Mouse (Mus musculus) olfactory bulb, adult 2 months (tissue): ENCODE measurements around the gene Tuba3a. TPM values are rescaled to one million over a fixed set of nuclear protein-coding genes. Genes with fewer than 3 reads are reported as not detected.

ENCODE experiments used
- H3K27ac ChIP-seq: fragments of 200-500 bp; 2 replicates; pipeline ENCODE4 v1.5.1; 2012; ENCODE audit warnings: low read depth, low read length; ENCODE audit not compliant: insufficient read depth
- H3K4me1 ChIP-seq: fragments of 200-500 bp; 2 replicates; pipeline ENCODE4 v1.6.1; 2012; ENCODE audit warnings: low read length; ENCODE audit not compliant: control insufficient read depth, insufficient read depth
- H3K4me3 ChIP-seq: fragments of 200-500 bp; 2 replicates; pipeline ENCODE4 v1.5.1; 2012; ENCODE audit warnings: mild to moderate bottlenecking, low read depth, low read length, moderate library complexity; ENCODE audit not compliant: insufficient read depth
- CTCF ChIP-seq: fragments of 200-500 bp; IDR thresholded peaks from 2 replicates; pipeline ENCODE4 v1.5.1; 2012; ENCODE audit warnings: low read depth, mild to moderate bottlenecking, low read length, moderate library complexity; ENCODE audit not compliant: insufficient read depth
- POLR2A ChIP-seq: fragments of 200-500 bp; IDR thresholded peaks from 2 replicates; pipeline ENCODE4 v1.6.1; 2012; ENCODE audit warnings: mild to moderate bottlenecking, low read depth, low read length, moderate library complexity; ENCODE audit not compliant: insufficient read depth
- WGBS: fragments of 180-500 bp; shearing (Covaris S2); methylation state at CpG from one replicate; pipeline ENCODE4 v1.1.7; 2018; 5-methylcytosine and 5-hydroxymethylcytosine counted together
- polyA plus RNA-seq: library from polyadenylated mRNA; stranded (reverse); fragments of >200 nt; gene quantifications from 2 replicates; pipeline ENCODE4 v1.2.4, GENCODE M21; 2012; ENCODE audit warnings: low replicate concordance; ENCODE audit not compliant: missing spikeins, insufficient read depth, insufficient read length

The Tuba3a gene
- not detected in 2 replicates for polyA plus RNA-seq

DNA sequence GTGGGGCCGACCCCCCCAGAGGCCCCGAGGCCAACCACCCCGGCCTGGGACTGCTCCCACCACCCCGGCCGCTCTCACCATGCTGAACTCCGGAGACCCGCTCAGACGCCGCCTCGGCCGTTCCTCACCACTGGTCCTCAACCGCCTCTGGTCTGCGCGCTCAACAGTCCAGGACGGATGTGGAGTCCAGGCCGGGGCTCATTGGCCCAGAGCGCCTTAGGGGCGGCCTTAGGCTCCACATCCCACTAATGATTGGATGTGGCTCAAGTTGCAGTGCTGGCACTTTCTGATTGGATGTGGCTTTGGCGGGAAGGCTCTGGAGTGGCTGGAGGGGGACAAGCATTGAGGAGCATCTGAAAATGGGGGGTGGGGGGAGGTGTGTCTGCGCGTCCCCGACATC, at the start of gene Tuba3a:
Gene Tuba3a, minus strand, starts transcription at position 153 of the 400 bp plus-strand sequence.
- WGBS = 94% methylated on average over 22 of the region's 22 CpGs
- TF ChIP-seq POLR2A (no peak), CTCF (no peak)
- no peak within 1 kb of the TSS for H3K4me3 ChIP-seq

DNA sequence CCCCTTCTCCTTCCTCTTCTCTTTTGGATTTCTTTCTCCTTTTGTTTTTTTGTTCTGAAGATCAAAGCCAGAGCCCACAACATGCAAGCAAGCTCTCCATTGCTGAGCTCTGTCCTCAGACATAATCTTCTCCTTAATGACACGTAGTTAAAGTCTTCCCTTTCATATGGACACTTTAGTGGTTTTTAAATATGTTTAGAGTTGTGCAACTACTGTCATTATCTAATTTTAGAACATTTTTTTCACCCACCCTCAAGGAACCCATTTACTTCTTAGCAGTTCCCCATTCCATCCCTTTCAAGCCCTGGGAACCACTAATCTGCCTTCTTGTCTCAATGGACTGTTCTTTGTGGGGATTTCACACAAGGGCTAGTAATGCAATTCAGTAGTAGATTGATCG, 48.5 kb upstream of the Tuba3a start:
- 76% methylated on average over 2 of the region's 2 CpGs for WGBS

More for the DNA sequence above, at the start of gene Tuba3a:
- H3K4me1 ChIP-seq = no peaks in the 10 kb centered on the region
- H3K27ac ChIP-seq = no peak within 1 kb of the TSS

DNA sequence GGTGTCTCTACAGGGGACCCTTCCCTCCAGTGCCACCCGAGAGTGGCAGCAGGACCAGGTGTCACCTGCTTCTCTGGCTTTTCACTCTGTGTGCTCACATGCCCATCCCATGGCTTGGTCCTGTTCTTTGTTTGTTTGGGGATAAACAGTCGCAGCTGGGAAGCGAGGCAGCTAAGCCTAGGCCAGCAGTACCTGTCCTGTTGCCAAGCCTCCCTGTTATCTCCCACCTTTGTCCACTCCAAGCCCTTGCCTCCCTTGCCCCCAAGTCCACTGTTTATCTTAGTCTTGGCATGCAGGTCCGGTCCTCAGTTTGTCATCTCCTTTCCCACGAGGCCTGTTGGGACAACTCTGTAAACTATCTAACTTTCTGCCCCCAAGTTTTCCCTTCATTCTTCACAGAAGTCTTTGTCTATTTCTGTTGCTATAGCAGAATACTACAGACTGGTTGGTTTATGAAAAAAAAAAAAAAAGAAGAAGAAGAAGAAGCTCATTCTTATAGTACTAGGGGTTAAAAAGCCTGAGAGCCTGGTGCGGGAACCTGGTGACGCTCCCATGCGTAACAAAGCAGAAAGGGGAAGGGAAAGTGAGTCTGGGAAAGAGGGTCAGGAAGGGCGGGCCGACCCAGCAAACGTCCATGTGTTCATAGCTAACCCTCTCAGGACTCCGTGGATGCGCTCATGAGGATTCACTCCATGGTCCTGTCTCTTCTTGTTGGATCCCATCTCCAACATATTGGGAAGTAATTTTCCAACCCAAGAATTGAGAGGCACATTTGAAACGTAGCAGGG, 47.5 kb upstream of the Tuba3a start:
- no peak for TF ChIP-seq CTCF
- H3K27ac ChIP-seq = no peak overlapping the region
- no peak overlapping the region for H3K4me3 ChIP-seq
- peaks cover 7% of the 10 kb centered on the region; the same call in 1 of the 2 replicates for H3K4me1 ChIP-seq
- 89% methylated on average over 14 of the region's 14 CpGs for WGBS

More for the DNA sequence above, 48.5 kb upstream of the Tuba3a start:
- no peak overlapping the region for H3K4me3 ChIP-seq
- no peak overlapping the region for H3K27ac ChIP-seq
- peaks cover 7% of the 10 kb centered on the region; the same call in 1 of the 2 replicates for H3K4me1 ChIP-seq
- no peak for TF ChIP-seq POLR2A
- no peak for TF ChIP-seq CTCF

DNA sequence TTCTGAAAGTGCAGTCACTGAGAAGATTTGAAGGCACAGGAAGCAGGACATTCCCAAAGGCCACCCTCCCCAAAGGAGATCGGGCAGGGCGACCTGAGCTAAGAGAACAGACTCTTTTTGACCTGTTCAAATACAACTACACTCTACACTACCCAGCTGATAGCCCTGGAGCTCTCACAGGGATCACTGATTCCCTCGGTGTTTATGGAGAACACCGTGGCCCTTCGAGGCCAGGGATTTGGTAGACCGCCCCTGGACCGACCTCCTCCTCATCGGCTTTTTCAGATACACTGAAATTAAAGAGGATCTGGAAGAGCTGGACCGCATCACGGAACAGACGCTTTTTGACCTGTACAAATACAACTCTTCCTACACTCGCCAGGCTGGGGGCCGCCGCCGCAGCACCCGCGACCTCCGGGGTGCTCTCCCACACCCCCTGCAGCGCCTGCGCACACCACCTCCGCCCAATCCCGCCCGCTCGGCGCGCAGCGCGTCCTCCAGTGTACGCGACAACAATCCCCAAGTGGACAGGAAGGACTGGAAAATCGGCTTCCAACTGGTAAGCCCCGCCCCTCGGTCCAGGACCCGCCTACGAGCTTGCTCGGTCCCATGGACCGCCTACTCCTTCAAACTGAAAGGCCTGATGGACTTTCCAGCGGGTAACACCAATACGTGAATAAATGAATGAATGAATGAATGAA, 44.9 kb upstream of the Tuba3a start:
- TF ChIP-seq POLR2A (0 out of 2 replicates have a peak, but pooled peaks have one; percentile 39), CTCF (no peak)
- Histone ChIP-seq H3K4me3 (peak overlapping the region; percentile 48), H3K27ac (no peak overlapping the region), H3K4me1 (peaks cover 7% of the 10 kb centered on the region; the same call in 1 of the 2 replicates)
- WGBS = 2% methylated on average over 39 of the region's 39 CpGs

DNA sequence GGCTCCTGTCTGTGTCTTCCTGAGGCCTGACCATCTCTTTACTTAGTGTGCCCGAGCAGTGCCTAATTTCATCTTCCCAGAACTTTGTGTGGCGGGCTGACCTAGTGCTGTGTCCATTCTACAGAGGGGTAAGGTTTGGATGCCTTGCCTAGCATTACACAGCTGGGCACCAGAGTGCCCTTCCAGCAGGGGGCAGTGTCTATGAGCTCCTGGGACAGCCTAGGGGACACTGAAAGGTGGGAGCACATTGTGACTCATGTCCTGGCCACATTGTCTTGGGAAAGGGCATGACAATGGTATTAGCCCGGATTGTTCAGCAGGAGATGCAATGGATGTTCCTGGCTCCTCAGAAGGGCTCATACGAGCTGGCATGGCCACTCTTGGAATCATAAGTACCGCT, 42.4 kb upstream of the Tuba3a start:
- Histone ChIP-seq H3K27ac (no peak overlapping the region), H3K4me1 (peaks cover 7% of the 10 kb centered on the region; the same call in 1 of the 2 replicates), H3K4me3 (no peak overlapping the region)
- WGBS = 80% methylated on average over 5 of the region's 5 CpGs
- 0 out of 2 replicates have a peak, but pooled peaks have one; percentile 8 for TF ChIP-seq CTCF
- no peak for TF ChIP-seq POLR2A

DNA sequence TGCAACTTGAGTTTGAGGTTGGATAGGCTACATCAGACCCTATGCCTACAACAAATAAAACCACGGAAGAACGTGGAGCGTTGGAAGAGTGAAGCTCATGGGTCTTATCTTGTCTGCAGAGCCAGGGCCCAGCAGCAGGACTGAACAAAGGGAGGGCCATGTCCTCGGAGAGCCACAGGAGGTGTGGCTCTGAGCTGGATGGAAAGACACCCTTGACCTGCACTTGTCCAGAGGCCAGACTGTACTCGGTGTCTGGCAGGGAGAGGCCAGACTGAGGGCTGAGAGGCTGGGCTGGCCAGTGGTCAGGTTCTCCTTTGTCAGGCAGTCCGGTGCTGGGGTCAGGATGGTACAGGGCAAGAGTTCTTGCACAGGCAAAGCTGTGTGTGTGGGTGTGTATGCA, 39.5 kb upstream of the Tuba3a start:
- H3K27ac ChIP-seq = no peak overlapping the region
- 80% methylated on average over 6 of the region's 6 CpGs for WGBS
- H3K4me3 ChIP-seq = no peak overlapping the region
- peaks cover 23% of the 10 kb centered on the region for H3K4me1 ChIP-seq
- TF ChIP-seq CTCF (no peak), POLR2A (no peak)

DNA sequence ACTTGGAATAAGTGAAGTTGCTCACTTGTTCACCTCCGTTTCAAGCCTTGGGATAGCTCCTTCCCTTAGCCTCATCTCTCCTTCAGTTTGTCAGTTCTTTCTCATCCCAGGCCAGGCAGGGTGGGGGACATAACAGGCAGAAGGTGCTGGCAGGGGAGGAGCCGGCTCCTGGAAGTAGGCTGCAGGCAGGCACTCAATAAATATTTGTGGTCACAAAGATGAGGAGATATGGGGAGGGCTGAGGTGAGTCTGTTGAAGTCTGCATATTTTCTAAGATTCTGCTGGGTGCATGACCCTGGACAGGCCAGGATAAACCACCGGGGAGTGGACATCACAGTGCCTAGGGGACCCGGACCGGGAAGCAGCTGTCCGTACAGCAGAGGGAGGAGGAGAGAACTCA, 37.7 kb upstream of the Tuba3a start:
- WGBS = 89% methylated on average over 6 of the region's 6 CpGs
- TF ChIP-seq CTCF (no peak), POLR2A (no peak)
- peaks cover 23% of the 10 kb centered on the region for H3K4me1 ChIP-seq
- no peak overlapping the region for H3K4me3 ChIP-seq
- H3K27ac ChIP-seq = no peak overlapping the region

DNA sequence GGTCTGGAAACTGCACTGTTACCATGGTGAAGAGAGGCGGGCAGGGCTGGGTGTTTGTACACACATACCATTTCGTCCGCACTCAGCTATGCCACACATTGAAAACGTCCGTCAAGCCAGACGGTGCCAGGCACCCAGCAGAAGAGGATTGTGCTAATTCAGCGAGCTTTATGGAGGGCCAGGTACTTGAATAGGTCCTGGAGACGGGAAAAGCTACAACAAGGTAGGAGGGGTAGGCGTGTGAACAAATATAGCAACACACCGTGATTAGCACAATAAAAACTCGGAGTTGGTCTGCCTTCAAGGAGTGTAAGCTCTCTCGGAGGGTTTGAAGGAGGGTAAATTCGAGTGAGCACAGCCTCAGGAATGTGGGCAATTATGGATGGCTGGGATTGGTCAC, 37.0 kb upstream of the Tuba3a start:
- no peak overlapping the region for H3K27ac ChIP-seq
- no peak overlapping the region for H3K4me3 ChIP-seq
- TF ChIP-seq POLR2A (no peak), CTCF (no peak)
- H3K4me1 ChIP-seq = peaks cover 23% of the 10 kb centered on the region
- WGBS = 28% methylated on average over 13 of the region's 13 CpGs
